Mouse (Mus musculus) E14TG2a.4 (cell line): ENCODE data around the gene Tspear.

ENCODE experiments used
- CTCF ChIP-seq: conservative IDR thresholded peaks from 2 replicates; pipeline ENCODE4 v1.5.1; 2014; ENCODE audit warnings: low read length
- POU5F1 ChIP-seq: IDR thresholded peaks from 2 replicates; pipeline ENCODE4 v1.6.1; 2014; ENCODE audit warnings: low read length, borderline replicate concordance

DNA sequence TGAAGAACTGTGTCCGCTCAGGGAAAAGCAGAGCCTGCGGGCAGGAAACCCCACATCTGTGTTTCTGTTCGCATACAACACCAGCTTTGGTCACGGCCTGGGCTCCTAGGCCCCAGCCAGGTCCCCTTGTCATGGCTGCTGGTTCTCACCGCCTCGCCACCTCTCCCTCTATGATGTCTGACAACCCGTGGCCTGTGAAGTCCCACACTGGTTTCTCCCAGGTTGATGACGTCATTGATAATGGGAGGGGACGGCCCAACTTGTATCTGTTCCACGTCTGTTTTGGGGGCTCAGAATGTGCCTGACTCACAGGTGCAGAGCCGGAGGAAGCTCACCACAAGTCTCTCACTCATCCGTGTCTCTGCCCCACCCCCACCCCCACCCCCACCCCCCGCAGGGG lies 12.6 kb upstream of the Tspear start:
- TF ChIP-seq CTCF (no peak), POU5F1 (no peak)
